8 mouse cellular contexts compared by ENCODE assay signal in genomic region chr12:8326825-8327674, GRCm38 (mm10). TPM values are rescaled to one million over a fixed set of nuclear protein-coding genes. Genes with fewer than 3 reads are reported as not detected.
DNase-seq lines count a peak whose midpoint lies in the region; ATAC-seq and TF ChIP-seq lines count a peak whose summit lies in the region.

No protein-coding gene starts in this region.

- in situ Hi-C loops in ES-E14 (cut with MboI; ENCODE audit: low sequenced_read_pairs in 2 of 2, unreplicated experiment in 2 of 2), result loop anchor here in 1 of 2 experiments (10.0 kb wide), 1 partner anchor 188 kb away; no protein-coding TSS in a partner anchor

- H3K4me1 ChIP-seq in ES-E14 (ENCODE audit: control insufficient read depth in 2 of 2, insufficient read depth in 2 of 2, low read length in 2 of 2, poor library complexity in 1 of 2), result peaks cover 0 to 11% of the 10 kb centered on the region in 2 experiments; a peak in 1 of 4 replicates
- H3K4me1 ChIP-seq in forebrain, postnatal 0 days (ENCODE audit: insufficient read depth), result peaks cover 6% of the 10 kb centered on the region; the same call in 1 of the 2 replicates
- peaks cover 8% of the 10 kb centered on the region for H3K4me1 ChIP-seq in lung, adult 2 months (ENCODE audit: control insufficient read depth, insufficient read depth, low read length)
- H3K4me1 ChIP-seq in olfactory bulb, adult 2 months (ENCODE audit: control insufficient read depth, insufficient read depth, low read length), result peaks cover 28% of the 10 kb centered on the region

- no peak overlapping the region for H3K4me3 ChIP-seq in ES-E14 (ENCODE audit: insufficient read depth in 1 of 2, low read depth in 1 of 2, low read length in 2 of 2, poor library complexity in 1 of 2, severe bottlenecking in 1 of 2)
- no peak overlapping the region for H3K4me3 ChIP-seq in forebrain, postnatal 0 days (ENCODE audit: low read depth, low read length)
- peak overlapping the region; percentile 40 for H3K4me3 ChIP-seq in layer of hippocampus, adult 2 months
- no peak overlapping the region for H3K4me3 ChIP-seq in lung, adult 2 months (replicated peaks; ENCODE audit: extremely low read depth, low read depth, low read length)
- H3K4me3 ChIP-seq in olfactory bulb, adult 2 months (ENCODE audit: insufficient read depth, low read depth, low read length), result no peak overlapping the region

- peak overlapping the region; percentile 22; the same call in 1 of the 2 replicates for H3K4me2 ChIP-seq in forebrain, postnatal 0 days (ENCODE audit: low read depth)

- TF ChIP-seq CTCF in forebrain, postnatal 0 days (IDR thresholded peaks at IDR 0.05; ENCODE audit: low read depth), result peak; percentile 99
- TF ChIP-seq CTCF in layer of hippocampus, adult 2 months (conservative IDR thresholded peaks at IDR 0.05), result peak; percentile 98; the same call in 1 of the 2 replicates
- TF ChIP-seq CTCF in lung, adult 2 months (IDR thresholded peaks at IDR 0.05; ENCODE audit: insufficient read depth, low read length), result peak; percentile 83
- TF ChIP-seq CTCF in olfactory bulb, adult 2 months (IDR thresholded peaks at IDR 0.05; ENCODE audit: insufficient read depth, low read depth, low read length), result peak; percentile 94

- H3K27me3 ChIP-seq in forebrain, postnatal 0 days (ENCODE audit: insufficient read depth, low read length), result no peaks in the 10 kb centered on the region

- peak; percentile 95 for ATAC-seq in forebrain, postnatal 0 days

- no peak for TF ChIP-seq POLR2A in lung, adult 2 months (IDR thresholded peaks at IDR 0.05; ENCODE audit: borderline replicate concordance, extremely low read depth, low read depth, low read length)
- no peak for TF ChIP-seq POLR2A in olfactory bulb, adult 2 months (IDR thresholded peaks at IDR 0.05; ENCODE audit: insufficient read depth, low read depth, low read length)

- H3K36me3 ChIP-seq in ES-E14 (ENCODE audit: control insufficient read depth, insufficient read depth, low read length, poor library complexity, severe bottlenecking), result peaks cover 38% of the 10 kb centered on the region; the same call in 1 of the 2 replicates
- H3K36me3 ChIP-seq in forebrain, postnatal 0 days (ENCODE audit: insufficient read depth), result peaks cover 29% of the 10 kb centered on the region

- H3K9me3 ChIP-seq in ES-E14 (ENCODE audit: control insufficient read depth, insufficient read depth, low read depth, low read length), result no peaks in the 10 kb centered on the region
- H3K9me3 ChIP-seq in forebrain, postnatal 0 days (ENCODE audit: low read length), result no peaks in the 10 kb centered on the region

- H3K27ac ChIP-seq in ES-E14 (ENCODE audit: insufficient read depth, low read depth, low read length, poor library complexity, severe bottlenecking), result no peak overlapping the region
- peak overlapping the region; percentile 90 for H3K27ac ChIP-seq in forebrain, postnatal 0 days (ENCODE audit: low read depth, low read length)
- peak overlapping the region; percentile 92 for H3K27ac ChIP-seq in layer of hippocampus, adult 2 months
- H3K27ac ChIP-seq in olfactory bulb, adult 2 months (ENCODE audit: insufficient read depth, low read depth, low read length), result peak overlapping the region; percentile 35

- 8% methylated on average over 17 of the region's 17 CpGs for WGBS in forebrain, postnatal 0 days
- 22% methylated on average over 17 of the region's 17 CpGs for WGBS in lung, adult 2 months
- 16% methylated on average over 17 of the region's 17 CpGs for WGBS in olfactory bulb, adult 2 months

- DNase-seq in ES-E14 (ENCODE audit: low read depth, low spot score), result peak; percentile 79
- DNase-seq in cerebellum, adult 11-12 months, result peak; percentile 89
- peak; percentile 97 for DNase-seq in forebrain, postnatal 0 days
- DNase-seq in heart, postnatal 4 days, result peak; percentile 97
- peak; percentile 95 to 99 for DNase-seq in layer of hippocampus, adult 2 months (ENCODE audit: low spot score in 2 of 2)
- DNase-seq in lung, adult 2 months, result peak; percentile 90
- DNase-seq in thymus, adult 18-20 months, result peak; percentile 67 to 69

- H3K9ac ChIP-seq in ES-E14 (ENCODE audit: insufficient read depth, low read depth, low read length, poor library complexity, severe bottlenecking), result no peak overlapping the region
- peak overlapping the region; percentile 48 for H3K9ac ChIP-seq in forebrain, postnatal 0 days

TF ChIP-seq in ES-E14, 5 proteins besides CTCF, POLR2A, EP300 and RAD21:
- TF ChIP-seq ZC3H11A (IDR thresholded peaks at IDR 0.05; ENCODE audit: borderline replicate concordance, low read depth, low read length) (peak; percentile 84), ZNF384 (IDR thresholded peaks at IDR 0.05; ENCODE audit: low read depth, low read length) (no peak)

RNA-seq across cellular contexts. Expression of gene Hs1bp3, which starts 13.8 kb away (rescaled TPM):
- 7.7 and 7.9 TPM in 2 replicates for total RNA-seq in ES-E14 (2012; rRNA removed)
- total RNA-seq in forebrain, postnatal 0 days (2014; rRNA removed), result 5.5 and 7.0 TPM in 2 replicates
- 4.2 and 5.8 TPM in 2 replicates for polyA plus RNA-seq in forebrain, postnatal 0 days (2015; fragmentation: Nextera tagmentation; extraction: Ambion mirVana)
- total RNA-seq in heart, postnatal 4 days (2021), result 10 to 100 TPM in 1 of 2 experiments, 1 to 10 TPM in 1; 7.2 to 11.0 TPM
- total RNA-seq in layer of hippocampus, adult 2 months (2021), result 10 to 100 TPM; 12.2 to 15.1 TPM
- 21.7 and 25.8 TPM in 2 replicates for polyA plus RNA-seq in lung, adult 2 months (2012; rRNA removed)
- polyA plus RNA-seq in olfactory bulb, adult 2 months (2012; ENCODE audit: insufficient read depth, insufficient read length, low replicate concordance, missing spikeins), result not detected in 2 replicates

RNA-seq across cellular contexts. Expression of gene Gdf7, which starts 25.3 kb away (rescaled TPM):
- 0.71 and 1.7 TPM in 2 replicates for total RNA-seq in ES-E14 (2012; rRNA removed)
- total RNA-seq in forebrain, postnatal 0 days (2014; rRNA removed), result 0.14 and 0.54 TPM in 2 replicates
- polyA plus RNA-seq in forebrain, postnatal 0 days (2015; fragmentation: Nextera tagmentation; extraction: Ambion mirVana), result 0.10 and 0.18 TPM in 2 replicates
- total RNA-seq in heart, postnatal 4 days (2021), result under 1 TPM; 0.19 to 0.25 TPM
- not detected for total RNA-seq in layer of hippocampus, adult 2 months (2021)
- 0.24 and 0.25 TPM in 2 replicates for polyA plus RNA-seq in lung, adult 2 months (2012; rRNA removed)
- polyA plus RNA-seq in olfactory bulb, adult 2 months (2012; ENCODE audit: insufficient read depth, insufficient read length, low replicate concordance, missing spikeins), result not detected in 2 replicates
